8 mouse cellular contexts compared by ENCODE assay signal in genomic region chr15:59828421-59828820, GRCm38 (mm10).
A peak's percentile ranks its signal among the peaks of the same experiment; 100 is the strongest.
DNase-seq lines count a peak whose midpoint lies in the region; ATAC-seq and TF ChIP-seq lines count a peak whose summit lies in the region.

No protein-coding gene starts in this region.

- no peak overlapping the region for H3K4me3 ChIP-seq in E14TG2a.4 (replicated peaks; ENCODE audit: low read length)
- H3K4me3 ChIP-seq in forebrain, embryonic 13.5 days = no peak overlapping the region
- no peak overlapping the region for H3K4me3 ChIP-seq in liver, postnatal 0 days (ENCODE audit: low read depth, low read length)
- no peak overlapping the region for H3K4me3 ChIP-seq in neural tube, embryonic 13.5 days

- H3K27ac ChIP-seq in forebrain, embryonic 13.5 days = no peak overlapping the region
- H3K27ac ChIP-seq in liver, postnatal 0 days (ENCODE audit: low read depth) = no peak overlapping the region; the same call in 1 of the 2 replicates
- no peak overlapping the region for H3K27ac ChIP-seq in neural tube, embryonic 13.5 days (replicated peaks)

- no peak overlapping the region for H3K9ac ChIP-seq in forebrain, embryonic 13.5 days
- no peak overlapping the region for H3K9ac ChIP-seq in liver, postnatal 0 days (replicated peaks)
- H3K9ac ChIP-seq in neural tube, embryonic 13.5 days = no peak overlapping the region

- no peak for TF ChIP-seq EP300 in liver, postnatal 0 days (IDR thresholded peaks at IDR 0.05; ENCODE audit: low read depth)

- DNase-seq in c-Kit-positive CD71-negative TER-119-negative erythroid progenitor cells, embryonic 14.5 days (ENCODE audit: low read depth) = peak; percentile 46
- DNase-seq in heart, postnatal 14 days = peak; percentile 79 to 86
- DNase-seq in kidney, postnatal 4 days = peak; percentile 86 to 87
- peak; percentile 74 for DNase-seq in liver, postnatal 0 days
- DNase-seq in testis, postnatal 10 days (ENCODE audit: low spot score) = peak; percentile 86

- intact Hi-C loops in heart, postnatal 14 days (cut with DNase I) = loop anchor here (1.0 to 5.0 kb wide), 4 partner anchors 161 to 440 kb away; no protein-coding TSS in a partner anchor

- peaks cover 33% of the 10 kb centered on the region for H3K4me1 ChIP-seq in E14TG2a.4 (replicated peaks; ENCODE audit: low read depth, low read length)
- peaks cover 11% of the 10 kb centered on the region for H3K4me1 ChIP-seq in forebrain, embryonic 13.5 days
- H3K4me1 ChIP-seq in liver, postnatal 0 days (ENCODE audit: insufficient read depth) = peaks cover 10% of the 10 kb centered on the region
- peaks cover 17% of the 10 kb centered on the region; the same call in 1 of the 2 replicates for H3K4me1 ChIP-seq in neural tube, embryonic 13.5 days (replicated peaks)

- ATAC-seq in forebrain, embryonic 13.5 days = peak; percentile 81
- ATAC-seq in liver, postnatal 0 days = peak; percentile 48
- peak; percentile 71 for ATAC-seq in neural tube, embryonic 13.5 days (ENCODE audit: low read depth)

- H3K4me2 ChIP-seq in forebrain, embryonic 13.5 days = no peak overlapping the region
- H3K4me2 ChIP-seq in liver, postnatal 0 days (ENCODE audit: low read depth, low read length) = peak overlapping the region; percentile 38
- H3K4me2 ChIP-seq in neural tube, embryonic 13.5 days = no peak overlapping the region

- no peaks in the 10 kb centered on the region for H3K9me3 ChIP-seq in E14TG2a.4 (ENCODE audit: low read length)
- no peaks in the 10 kb centered on the region for H3K9me3 ChIP-seq in forebrain, embryonic 13.5 days (replicated peaks)
- H3K9me3 ChIP-seq in liver, postnatal 0 days (ENCODE audit: low read length) = no peaks in the 10 kb centered on the region
- H3K9me3 ChIP-seq in neural tube, embryonic 13.5 days = no peaks in the 10 kb centered on the region

- 22% methylated on average over 5 of the region's 5 CpGs for WGBS in forebrain, embryonic 13.5 days
- 20% methylated on average over 5 of the region's 5 CpGs for WGBS in liver, postnatal 0 days (ENCODE audit: insufficient replicate concordance)
- WGBS in neural tube, embryonic 13.5 days = 17% methylated on average over 5 of the region's 5 CpGs

- no peaks in the 10 kb centered on the region for H3K36me3 ChIP-seq in E14TG2a.4 (ENCODE audit: insufficient read depth, low read length)
- no peaks in the 10 kb centered on the region for H3K36me3 ChIP-seq in forebrain, embryonic 13.5 days (ENCODE audit: poor library complexity, severe bottlenecking)
- H3K36me3 ChIP-seq in liver, postnatal 0 days (replicated peaks; ENCODE audit: insufficient read depth, low read length) = no peaks in the 10 kb centered on the region
- no peaks in the 10 kb centered on the region for H3K36me3 ChIP-seq in neural tube, embryonic 13.5 days

- peak; percentile 72 for TF ChIP-seq CTCF in E14TG2a.4 (conservative IDR thresholded peaks at IDR 0.05; ENCODE audit: low read length)
- peak; percentile 86 for TF ChIP-seq CTCF in liver, postnatal 0 days (IDR thresholded peaks at IDR 0.05; ENCODE audit: low read depth)

- peaks cover 9% of the 10 kb centered on the region for H3K27me3 ChIP-seq in E14TG2a.4 (ENCODE audit: insufficient read depth, low read length)
- H3K27me3 ChIP-seq in forebrain, embryonic 13.5 days = 0 out of 2 replicates have a peak, but pooled peaks cover 3% of the 10 kb centered on the region
- no peaks in the 10 kb centered on the region for H3K27me3 ChIP-seq in liver, postnatal 0 days (ENCODE audit: insufficient read depth, low read length)
- no peaks in the 10 kb centered on the region for H3K27me3 ChIP-seq in neural tube, embryonic 13.5 days
